Mouse (Mus musculus): ENCODE results near the gene Dmc1. TPM values are rescaled to one million over a fixed set of nuclear protein-coding genes. Genes with fewer than 3 reads are reported as not detected.

Gene Dmc1
- total and polyA plus RNA-seq, 2 experiments from 2014 or later, result 1.1 TPM

GRCm38 (mm10) chr15:79525564-79525963 is 79.3 kb downstream of the Dmc1 start:
- H3K4me2 ChIP-seq (ENCODE audit: low read depth, low read length, poor library complexity, severe bottlenecking), result no peak overlapping the region
- WGBS, result 87% methylated on average over 5 of the region's 5 CpGs
- no peaks in the 10 kb centered on the region for H3K4me1 ChIP-seq (ENCODE audit: insufficient read depth, low read length)
- DNase-seq (ENCODE audit: low spot score), result no peak
- no peak overlapping the region for H3K9ac ChIP-seq (replicated peaks; ENCODE audit: low read length, poor library complexity, severe bottlenecking)
- no peaks in the 10 kb centered on the region for H3K27me3 ChIP-seq (ENCODE audit: insufficient read depth, low read length)
- no peaks in the 10 kb centered on the region for H3K9me3 ChIP-seq (ENCODE audit: low read length)
- no peak overlapping the region for H3K4me3 ChIP-seq (ENCODE audit: low read depth, low read length)
- H3K36me3 ChIP-seq (ENCODE audit: insufficient read depth, low read length), result peaks cover 34% of the 10 kb centered on the region
- no peak overlapping the region for H3K27ac ChIP-seq (ENCODE audit: low read depth, low read length)
- TF ChIP-seq CTCF (IDR thresholded peaks at IDR 0.05), result no peak
- ATAC-seq (ENCODE audit: low FRiP score), result no peak

DNA sequence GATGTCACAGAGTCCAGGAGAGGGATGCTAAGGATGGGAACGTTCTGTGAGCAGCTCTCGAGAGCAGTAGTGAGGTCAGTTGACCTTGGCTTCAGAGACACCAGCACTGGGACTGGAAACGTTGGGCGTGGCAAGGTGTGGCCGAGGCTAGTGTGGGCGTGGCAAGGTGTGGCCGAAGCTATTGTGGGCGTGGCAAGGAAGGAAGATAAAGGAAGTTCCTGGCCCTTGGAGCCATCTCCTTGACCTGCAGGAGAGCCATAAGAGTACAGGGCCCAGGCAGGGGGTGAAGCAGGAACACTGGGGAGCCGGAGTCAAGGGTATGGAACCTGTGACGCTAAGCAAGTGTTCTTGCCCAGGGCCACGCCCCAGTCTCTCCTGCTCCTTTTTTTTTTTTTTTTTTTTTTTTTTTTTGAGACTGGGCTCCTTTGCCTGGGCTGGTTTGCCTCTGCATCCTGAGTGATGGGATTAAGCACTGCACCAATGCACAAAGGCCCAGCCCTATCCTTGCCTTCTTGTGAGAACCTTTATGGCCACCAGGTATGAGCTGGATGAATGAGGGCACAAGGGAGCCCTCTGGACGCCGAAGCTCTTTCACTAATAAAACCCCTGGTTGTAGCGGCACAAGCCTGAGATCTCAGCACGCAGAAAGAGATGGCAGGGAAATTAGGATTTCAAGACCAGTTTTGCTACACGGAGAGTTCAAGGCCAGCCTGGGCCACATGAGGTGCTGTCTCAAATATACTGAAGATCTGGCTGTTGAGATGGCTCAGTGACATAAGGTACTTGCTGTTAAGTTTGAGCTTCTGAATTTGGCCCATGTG is 85.3 kb downstream of the Dmc1 start:
- no peak for ATAC-seq (ENCODE audit: low FRiP score)
- WGBS, result 58% methylated on average over 16 of the region's 16 CpGs

GRCm38 (mm10) chr15:79518571-79518970 is 86.3 kb downstream of the Dmc1 start:
- peaks cover 37% of the 10 kb centered on the region for H3K27me3 ChIP-seq (ENCODE audit: insufficient read depth, low read length)
- no peak overlapping the region for H3K27ac ChIP-seq (ENCODE audit: low read depth, low read length)
- no peaks in the 10 kb centered on the region for H3K9me3 ChIP-seq (ENCODE audit: low read length)
- H3K4me2 ChIP-seq (ENCODE audit: low read depth, low read length, poor library complexity, severe bottlenecking), result no peak overlapping the region
- WGBS, result 86% methylated on average over 3 of the region's 3 CpGs
- ATAC-seq (ENCODE audit: low FRiP score) (no peak), DNase-seq (ENCODE audit: low spot score) (no peak)
- no peak for TF ChIP-seq CTCF (IDR thresholded peaks at IDR 0.05)
- no peak overlapping the region for H3K9ac ChIP-seq (replicated peaks; ENCODE audit: low read length, poor library complexity, severe bottlenecking)
- H3K36me3 ChIP-seq (ENCODE audit: insufficient read depth, low read length), result no peaks in the 10 kb centered on the region
- no peak overlapping the region for H3K4me3 ChIP-seq (ENCODE audit: low read depth, low read length)
- H3K4me1 ChIP-seq (ENCODE audit: insufficient read depth, low read length), result peaks cover 6% of the 10 kb centered on the region; the same call in 1 of the 2 replicates

More for the DNA sequence above, 85.3 kb downstream of the Dmc1 start:
- peaks cover 27% of the 10 kb centered on the region for H3K27me3 ChIP-seq (ENCODE audit: insufficient read depth, low read length)
- H3K9me3 ChIP-seq (ENCODE audit: low read length), result no peaks in the 10 kb centered on the region
- no peak overlapping the region for H3K27ac ChIP-seq (ENCODE audit: low read depth, low read length)
- H3K36me3 ChIP-seq (ENCODE audit: insufficient read depth, low read length), result no peaks in the 10 kb centered on the region
- H3K4me3 ChIP-seq (ENCODE audit: low read depth, low read length), result no peak overlapping the region
- no peak overlapping the region for H3K4me2 ChIP-seq (ENCODE audit: low read depth, low read length, poor library complexity, severe bottlenecking)
- H3K4me1 ChIP-seq (ENCODE audit: insufficient read depth, low read length), result peaks cover 6% of the 10 kb centered on the region; the same call in 1 of the 2 replicates
- no peak overlapping the region for H3K9ac ChIP-seq (replicated peaks; ENCODE audit: low read length, poor library complexity, severe bottlenecking)
- no peak for DNase-seq (ENCODE audit: low spot score)
- no peak for TF ChIP-seq CTCF (IDR thresholded peaks at IDR 0.05)

GRCm38 (mm10) chr15:79517710-79518109 is 87.2 kb downstream of the Dmc1 start:
- no peak for DNase-seq (ENCODE audit: low spot score)
- 69% methylated on average over 4 of the region's 4 CpGs for WGBS
- Histone ChIP-seq H3K36me3 (ENCODE audit: insufficient read depth, low read length) (no peaks in the 10 kb centered on the region), H3K9ac (replicated peaks; ENCODE audit: low read length, poor library complexity, severe bottlenecking) (no peak overlapping the region), H3K9me3 (ENCODE audit: low read length) (no peaks in the 10 kb centered on the region), H3K4me1 (ENCODE audit: insufficient read depth, low read length) (peaks cover 6% of the 10 kb centered on the region; the same call in 1 of the 2 replicates), H3K27ac (ENCODE audit: low read depth, low read length) (no peak overlapping the region), H3K4me3 (ENCODE audit: low read depth, low read length) (no peak overlapping the region), H3K4me2 (ENCODE audit: low read depth, low read length, poor library complexity, severe bottlenecking) (no peak overlapping the region), H3K27me3 (ENCODE audit: insufficient read depth, low read length) (peaks cover 39% of the 10 kb centered on the region)
- TF ChIP-seq CTCF (IDR thresholded peaks at IDR 0.05), result no peak
- no peak for ATAC-seq (ENCODE audit: low FRiP score)

DNA sequence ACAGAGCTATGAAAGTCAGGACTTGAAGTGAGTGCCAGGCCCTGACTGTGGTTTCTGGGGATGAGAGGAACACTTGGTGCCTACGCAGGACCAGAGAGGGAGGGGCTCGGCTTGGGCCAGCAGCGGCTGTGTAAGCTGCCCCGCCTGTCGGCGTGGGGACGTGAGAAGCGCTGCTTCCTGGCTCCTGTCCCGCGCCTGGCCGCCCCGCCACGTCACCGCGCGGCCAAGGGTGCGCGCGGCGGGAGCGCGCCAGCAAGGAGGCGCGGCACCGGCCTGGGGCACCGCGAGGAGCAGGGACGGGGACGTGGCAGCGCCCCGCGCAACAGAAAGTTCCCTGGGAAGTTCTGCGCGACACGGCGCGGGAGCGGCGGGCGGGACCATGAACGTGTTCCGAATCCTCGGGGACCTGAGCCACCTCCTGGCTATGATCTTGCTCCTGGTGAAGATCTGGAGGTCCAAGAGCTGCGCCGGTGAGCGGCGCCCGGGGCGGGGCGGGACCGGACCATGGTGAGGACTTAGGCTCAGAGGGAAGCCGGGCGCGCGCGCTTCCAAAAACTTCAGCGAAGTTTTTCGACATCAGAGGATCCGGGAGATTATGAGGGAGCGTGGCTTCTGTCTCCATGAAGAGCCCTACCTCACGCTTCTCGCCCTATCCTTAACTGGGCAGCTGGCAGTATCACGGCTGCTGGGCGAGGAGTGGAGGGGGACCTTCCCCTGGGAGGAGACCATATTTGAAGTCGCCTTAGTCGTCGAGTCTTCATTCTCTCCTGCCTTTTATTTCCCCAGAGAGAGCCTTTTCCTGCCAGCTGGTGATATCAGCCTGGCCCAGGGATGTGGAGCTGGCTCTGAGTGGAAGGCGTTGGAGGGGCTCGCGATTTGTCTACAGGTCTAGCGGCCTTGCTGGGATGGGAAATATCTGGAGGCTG is 88.5 kb downstream of the Dmc1 start, which contains the start of gene Kdelr3:
TSS of gene Kdelr3 (plus strand) at position 241 of the 926 bp plus-strand sequence.
- peak within 1 kb of the TSS; percentile 67 for H3K4me2 ChIP-seq (ENCODE audit: low read depth, low read length, poor library complexity, severe bottlenecking)
- ATAC-seq (ENCODE audit: low FRiP score), result peak; percentile 14; the same call in 1 of the 2 replicates
- H3K27me3 ChIP-seq (ENCODE audit: insufficient read depth, low read length), result peaks cover 39% of the 10 kb centered on the region
- 0 out of 2 replicates have a peak within 1 kb of the TSS, but pooled peaks have one; percentile 19 for H3K9ac ChIP-seq (replicated peaks; ENCODE audit: low read length, poor library complexity, severe bottlenecking)
- DNase-seq (ENCODE audit: low spot score), result peak; percentile 48
- H3K4me3 ChIP-seq (ENCODE audit: low read depth, low read length), result peak within 1 kb of the TSS; percentile 39
- no peaks in the 10 kb centered on the region for H3K9me3 ChIP-seq (ENCODE audit: low read length)
- WGBS, result 1% methylated on average over 61 of the region's 71 CpGs
- peaks cover 6% of the 10 kb centered on the region; the same call in 1 of the 2 replicates for H3K4me1 ChIP-seq (ENCODE audit: insufficient read depth, low read length)
- H3K36me3 ChIP-seq (ENCODE audit: insufficient read depth, low read length), result no peaks in the 10 kb centered on the region
- no peak within 1 kb of the TSS for H3K27ac ChIP-seq (ENCODE audit: low read depth, low read length)
- no peak for TF ChIP-seq CTCF (IDR thresholded peaks at IDR 0.05)

All from midbrain, postnatal 0 days (tissue).